Mouse (Mus musculus) heart, embryonic 12.5 days (tissue): ENCODE results near the gene Cyth1. TPM values are rescaled to one million over a fixed set of nuclear protein-coding genes. Genes with fewer than 3 reads are reported as not detected.

ENCODE experiments used
- ATAC-seq: fragments of 200-750 bp; cut with Nextera tagmentation; 2 replicates; pipeline ENCODE4 v1.8.0; 2017; ENCODE audit warnings: moderate TSS enrichment, moderate library complexity; ENCODE audit not compliant: insufficient number of reproducible peaks, low FRiP score
- H3K27ac ChIP-seq: fragments of 300-500 bp; sonication (generic); 2 replicates; pipeline ENCODE4 v1.5.1; 2016; ENCODE audit warnings: mild to moderate bottlenecking, moderate library complexity; ENCODE audit not compliant: poor library complexity, severe bottlenecking
- H3K27me3 ChIP-seq: fragments of 300-500 bp; sonication (generic); replicated peaks from 2 replicates; pipeline ENCODE4 v1.6.1; 2016; ENCODE audit warnings: mild to moderate bottlenecking, moderate library complexity
- H3K36me3 ChIP-seq: fragments of 300-500 bp; sonication (generic); 2 replicates; pipeline ENCODE4 v1.6.1; 2016; ENCODE audit warnings: mild to moderate bottlenecking, moderate library complexity
- H3K4me1 ChIP-seq: fragments of 300-500 bp; sonication (generic); replicated peaks from 2 replicates; pipeline ENCODE4 v1.6.1; 2016; ENCODE audit warnings: mild to moderate bottlenecking
- H3K4me2 ChIP-seq: fragments of 300-500 bp; sonication (generic); 2 replicates; pipeline ENCODE4 v1.6.1; 2016; ENCODE audit warnings: mild to moderate bottlenecking, moderate library complexity
- H3K4me3 ChIP-seq: fragments of 300-500 bp; sonication (generic); 2 replicates; pipeline ENCODE4 v1.5.1; 2016; ENCODE audit warnings: mild to moderate bottlenecking
- H3K9ac ChIP-seq: fragments of 300-500 bp; sonication (generic); 2 replicates; pipeline ENCODE4 v1.6.1; 2016; ENCODE audit warnings: mild to moderate bottlenecking, moderate library complexity
- H3K9me3 ChIP-seq: fragments of 300-500 bp; sonication (generic); replicated peaks from 2 replicates; pipeline ENCODE4 v1.6.1; 2016; ENCODE audit warnings: mild to moderate bottlenecking, moderate library complexity
- WGBS: fragments of 180-500 bp; shearing (Covaris S2); methylation state at CpG from one replicate; pipeline ENCODE4 v1.1.7; 2016; 5-methylcytosine and 5-hydroxymethylcytosine counted together
- polyA plus RNA-seq: library from polyadenylated mRNA; unstranded; fragments of >200 nt; fragmentation: Nextera tagmentation; extraction: Ambion mirVana; gene quantifications from 2 replicates; pipeline ENCODE4 v1.2.1, GENCODE M21; 2016

The Cyth1 gene
- polyA plus RNA-seq, 1 experiment from 2014 or later, result 21.1 TPM

DNA sequence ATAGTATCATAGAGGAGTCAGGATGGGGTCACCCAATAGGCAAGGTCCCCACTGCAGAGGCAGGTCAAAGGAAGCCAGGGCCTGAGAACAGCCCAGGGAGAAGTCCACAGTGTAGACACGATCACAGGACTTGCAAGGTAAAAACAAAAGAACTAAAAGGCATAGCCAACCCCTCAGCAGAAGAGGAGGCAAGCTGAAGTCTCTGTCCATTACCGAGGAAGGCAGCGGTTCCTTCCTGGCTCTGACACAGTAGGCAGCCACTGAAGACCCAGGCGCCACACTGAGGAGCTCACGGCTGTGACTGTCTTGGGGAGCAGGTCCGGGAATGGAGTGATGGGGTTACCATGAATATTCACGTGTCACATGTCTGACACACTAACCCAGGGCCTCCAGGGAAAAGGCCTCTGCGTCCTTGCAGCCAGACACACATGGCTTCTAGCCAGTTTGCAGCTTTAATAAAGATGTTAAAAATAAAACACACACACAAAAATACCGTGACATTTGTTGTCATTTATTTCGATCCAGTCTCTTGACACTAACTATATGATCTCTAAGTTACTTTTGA is 51.5 kb downstream of the Cyth1 start:
- ATAC-seq, result no peak
- Histone ChIP-seq H3K4me3 (no peak overlapping the region), H3K4me2 (no peak overlapping the region), H3K27me3 (no peaks in the 10 kb centered on the region), H3K9ac (no peak overlapping the region), H3K4me1 (peaks cover 94% of the 10 kb centered on the region), H3K9me3 (no peaks in the 10 kb centered on the region), H3K27ac (peak overlapping the region; percentile 49; the same call in 1 of the 2 replicates), H3K36me3 (peaks cover 5% of the 10 kb centered on the region; the same call in 1 of the 2 replicates)
- 57% methylated on average over 10 of the region's 10 CpGs for WGBS

DNA sequence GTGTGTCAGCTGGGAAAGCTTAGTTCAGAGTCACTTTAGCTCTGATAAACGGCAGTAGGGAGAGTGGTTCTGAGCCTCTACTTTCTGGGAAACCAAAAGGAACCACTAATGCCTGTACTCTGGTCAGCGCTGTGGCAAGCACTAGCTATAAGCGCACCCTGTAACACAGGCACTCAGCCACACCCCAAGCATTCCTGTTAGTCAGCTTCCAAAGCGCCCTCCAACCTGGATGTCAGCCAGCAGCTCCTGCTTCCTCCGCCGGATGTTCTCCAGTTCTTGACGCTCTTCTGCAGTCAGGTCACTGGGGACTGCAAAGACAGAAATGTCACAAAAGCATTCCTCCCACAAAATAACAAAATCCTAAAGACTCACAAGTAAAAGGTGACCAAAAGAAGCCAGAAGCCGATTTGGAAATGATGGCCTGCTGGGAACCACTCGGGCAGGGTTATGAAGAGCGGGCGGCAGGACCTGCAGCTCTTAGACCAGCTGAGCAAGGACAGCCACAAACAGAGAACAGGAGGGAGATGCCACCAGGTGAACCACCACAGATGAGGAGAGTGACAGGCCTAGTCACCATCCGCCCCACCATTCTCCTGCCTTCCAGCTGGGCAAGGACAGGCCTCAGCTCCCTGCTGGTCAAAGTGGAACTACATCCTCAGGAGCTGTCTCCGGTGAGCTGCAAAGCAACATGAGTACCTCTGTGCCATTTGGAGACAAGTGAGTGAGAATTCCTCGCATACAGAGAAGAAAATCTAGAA is 54.8 kb downstream of the Cyth1 start:
- 39% methylated on average over 14 of the region's 14 CpGs for WGBS
- peaks cover 62% of the 10 kb centered on the region for H3K4me1 ChIP-seq

DNA sequence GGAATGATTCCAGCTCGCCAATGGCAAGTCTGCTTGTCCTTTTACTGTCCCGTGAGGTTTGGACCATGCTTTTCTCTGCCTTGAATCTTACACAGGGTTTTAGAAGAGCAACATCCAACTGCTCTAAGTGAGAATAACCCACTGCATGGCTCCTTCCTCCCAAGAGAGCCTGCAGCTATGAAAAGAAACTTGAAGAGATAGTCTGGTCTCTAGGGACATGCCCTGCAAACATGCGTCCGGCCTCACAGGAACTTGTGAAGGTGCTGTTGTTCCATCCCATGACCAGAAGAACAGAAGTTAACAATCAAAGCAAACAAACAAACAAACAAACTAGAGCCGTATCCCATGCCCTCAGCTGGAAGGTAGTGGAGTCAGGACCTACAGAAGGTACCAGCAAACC is 55.4 kb downstream of the Cyth1 start:
- H3K36me3 ChIP-seq, result peaks cover 31% of the 10 kb centered on the region
- H3K9me3 ChIP-seq, result no peaks in the 10 kb centered on the region
- H3K4me1 ChIP-seq, result peaks cover 56% of the 10 kb centered on the region
- H3K27me3 ChIP-seq, result no peaks in the 10 kb centered on the region
- 68% methylated on average over 5 of the region's 5 CpGs for WGBS
- no peak overlapping the region for H3K9ac ChIP-seq
- no peak for ATAC-seq
- H3K27ac ChIP-seq, result peak overlapping the region; percentile 84
- no peak overlapping the region for H3K4me3 ChIP-seq
- H3K4me2 ChIP-seq, result peak overlapping the region; percentile 2; the same call in 1 of the 2 replicates

More for the DNA sequence above, 54.8 kb downstream of the Cyth1 start:
- peak overlapping the region; percentile 84 for H3K27ac ChIP-seq
- H3K27me3 ChIP-seq, result no peaks in the 10 kb centered on the region
- ATAC-seq, result peak; percentile 66; the same call in 1 of the 2 replicates
- no peak overlapping the region for H3K4me3 ChIP-seq
- H3K36me3 ChIP-seq, result peaks cover 26% of the 10 kb centered on the region
- H3K4me2 ChIP-seq, result peak overlapping the region; percentile 2; the same call in 1 of the 2 replicates
- H3K9ac ChIP-seq, result peak overlapping the region; percentile 52; the same call in 1 of the 2 replicates
- H3K9me3 ChIP-seq, result no peaks in the 10 kb centered on the region

DNA sequence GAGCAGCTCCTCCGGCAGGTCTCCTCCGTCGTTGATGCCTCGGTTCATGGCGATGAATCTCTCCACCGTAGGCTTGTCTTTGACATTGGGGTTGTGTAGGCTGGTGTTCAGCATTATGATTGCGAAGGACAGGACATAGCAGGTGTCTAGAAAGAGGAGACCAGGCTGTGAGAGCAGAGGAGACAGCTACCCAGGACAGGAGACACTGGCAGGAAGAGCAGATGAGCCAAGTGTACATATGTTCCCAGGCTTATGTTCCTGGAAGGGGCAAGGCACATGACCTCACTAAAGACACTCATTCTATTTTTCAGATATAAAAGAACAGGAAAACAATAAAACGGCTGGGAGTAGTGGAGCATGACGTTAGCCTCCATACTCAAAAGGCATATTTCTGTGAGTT is 65.6 kb downstream of the Cyth1 start:
- Histone ChIP-seq H3K9me3 (no peaks in the 10 kb centered on the region), H3K4me3 (no peak overlapping the region), H3K27me3 (no peaks in the 10 kb centered on the region), H3K4me2 (no peak overlapping the region), H3K27ac (no peak overlapping the region), H3K9ac (0 out of 2 replicates have a peak overlapping the region, but pooled peaks have one; percentile 43), H3K36me3 (peaks cover 65% of the 10 kb centered on the region), H3K4me1 (peaks cover 25% of the 10 kb centered on the region)
- no peak for ATAC-seq
- WGBS, result 87% methylated on average over 9 of the region's 9 CpGs

DNA sequence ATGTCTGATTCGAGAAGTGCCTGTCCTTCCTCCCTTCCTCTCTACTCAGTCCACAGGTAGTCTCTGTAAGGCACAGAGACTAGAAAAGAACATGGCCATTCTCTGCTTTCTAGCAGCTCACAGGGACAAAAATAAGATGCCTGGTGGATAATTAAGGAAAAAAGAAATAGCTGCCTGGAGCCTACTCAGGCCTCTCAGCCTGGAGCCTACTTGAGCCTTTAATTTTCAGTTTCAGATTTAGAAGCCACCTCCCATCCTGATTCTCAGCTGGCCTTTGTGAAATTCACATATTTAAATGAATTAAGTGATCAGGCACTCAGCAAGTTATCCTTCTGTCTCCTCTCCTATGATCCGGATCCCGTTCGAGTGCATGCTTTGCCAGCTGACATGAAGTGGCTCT is 66.0 kb downstream of the Cyth1 start:
- WGBS, result 76% methylated on average over 4 of the region's 4 CpGs
- H3K9me3 ChIP-seq, result no peaks in the 10 kb centered on the region
- ATAC-seq, result no peak
- 0 out of 2 replicates have a peak overlapping the region, but pooled peaks have one; percentile 43 for H3K9ac ChIP-seq
- H3K4me3 ChIP-seq, result no peak overlapping the region
- H3K4me1 ChIP-seq, result peaks cover 25% of the 10 kb centered on the region
- H3K27ac ChIP-seq, result 0 out of 2 replicates have a peak overlapping the region, but pooled peaks have one; percentile 46
- H3K36me3 ChIP-seq, result peaks cover 66% of the 10 kb centered on the region
- H3K27me3 ChIP-seq, result no peaks in the 10 kb centered on the region
- no peak overlapping the region for H3K4me2 ChIP-seq

DNA sequence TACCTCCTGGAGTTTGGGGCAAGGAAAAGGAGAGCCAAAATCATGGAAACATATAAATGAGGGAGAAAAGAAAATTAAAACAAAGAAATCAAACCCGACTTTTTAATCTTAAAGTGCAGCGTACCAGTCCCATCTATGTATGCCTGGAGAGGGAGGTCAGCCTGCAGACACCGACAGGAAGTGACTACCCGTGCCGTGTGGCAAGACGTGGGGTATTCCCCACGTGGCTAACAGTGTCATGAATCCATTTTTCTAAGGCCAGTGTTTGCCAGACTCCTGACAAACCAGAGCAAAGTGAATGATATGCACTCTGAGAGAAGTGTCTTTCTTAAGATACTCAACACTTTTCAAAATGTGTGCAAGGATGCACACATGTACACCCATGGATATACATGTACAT is 68.2 kb downstream of the Cyth1 start:
- peak overlapping the region; percentile 46 for H3K27ac ChIP-seq
- 77% methylated on average over 7 of the region's 7 CpGs for WGBS
- peaks cover 78% of the 10 kb centered on the region for H3K36me3 ChIP-seq

DNA sequence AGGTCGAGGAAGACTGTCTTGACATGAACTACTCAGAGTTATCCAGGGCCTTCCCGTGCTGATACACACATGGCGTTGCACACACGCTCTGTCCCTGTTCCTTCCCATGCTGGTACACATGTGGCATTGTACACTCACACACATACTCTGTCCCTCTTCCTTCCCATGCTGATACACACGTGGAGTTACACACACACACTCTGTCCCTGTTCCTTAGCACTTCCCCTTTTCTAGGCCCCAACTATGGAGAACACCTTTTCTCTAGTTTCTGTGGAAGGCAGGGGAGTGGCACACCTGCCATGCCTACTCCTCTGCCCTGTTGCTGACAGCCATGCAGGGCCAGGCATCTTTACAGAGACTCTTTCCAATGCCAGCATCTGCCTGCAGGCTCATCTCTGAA is 70.2 kb downstream of the Cyth1 start:
- no peaks in the 10 kb centered on the region for H3K27me3 ChIP-seq
- H3K9ac ChIP-seq, result no peak overlapping the region
- no peak overlapping the region for H3K4me3 ChIP-seq
- H3K36me3 ChIP-seq, result peaks cover 66% of the 10 kb centered on the region
- H3K4me1 ChIP-seq, result peaks cover 50% of the 10 kb centered on the region
- H3K4me2 ChIP-seq, result no peak overlapping the region
- no peak overlapping the region for H3K27ac ChIP-seq
- 86% methylated on average over 5 of the region's 5 CpGs for WGBS
- no peaks in the 10 kb centered on the region for H3K9me3 ChIP-seq
- no peak for ATAC-seq

More for the DNA sequence above, 68.2 kb downstream of the Cyth1 start:
- H3K4me1 ChIP-seq, result peaks cover 41% of the 10 kb centered on the region
- H3K9ac ChIP-seq, result no peak overlapping the region
- H3K9me3 ChIP-seq, result no peaks in the 10 kb centered on the region
- no peaks in the 10 kb centered on the region for H3K27me3 ChIP-seq
- no peak for ATAC-seq
- no peak overlapping the region for H3K4me2 ChIP-seq
- no peak overlapping the region for H3K4me3 ChIP-seq

DNA sequence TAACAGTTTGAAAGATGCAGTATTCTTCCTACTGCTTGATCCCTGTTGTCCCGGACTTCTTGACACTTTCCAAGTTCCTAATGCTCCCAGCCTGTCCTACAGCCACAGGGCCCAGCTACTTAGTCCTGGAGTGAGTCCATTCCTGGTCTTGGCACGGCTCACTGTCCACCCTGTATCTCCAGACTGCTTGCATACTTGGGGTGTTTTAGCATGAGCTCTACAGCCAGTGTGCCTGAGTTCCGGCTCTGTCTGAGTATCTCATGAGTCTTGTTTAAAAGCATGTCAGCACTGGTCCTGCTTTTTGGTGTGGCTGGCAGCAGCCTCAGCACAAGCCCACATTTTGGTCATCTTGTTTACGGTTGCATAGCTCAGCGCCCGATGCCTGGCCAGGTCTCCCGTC is 73.6 kb downstream of the Cyth1 start:
- 51% methylated on average over 7 of the region's 7 CpGs for WGBS
- peak overlapping the region; percentile 12; the same call in 1 of the 2 replicates for H3K4me2 ChIP-seq
- no peaks in the 10 kb centered on the region for H3K9me3 ChIP-seq
- H3K36me3 ChIP-seq, result peaks cover 65% of the 10 kb centered on the region
- no peak overlapping the region for H3K4me3 ChIP-seq
- H3K9ac ChIP-seq, result no peak overlapping the region
- H3K27ac ChIP-seq, result peak overlapping the region; percentile 60
- peaks cover 28% of the 10 kb centered on the region for H3K4me1 ChIP-seq
- ATAC-seq, result no peak; the same call in 1 of the 2 replicates
- H3K27me3 ChIP-seq, result no peaks in the 10 kb centered on the region

DNA sequence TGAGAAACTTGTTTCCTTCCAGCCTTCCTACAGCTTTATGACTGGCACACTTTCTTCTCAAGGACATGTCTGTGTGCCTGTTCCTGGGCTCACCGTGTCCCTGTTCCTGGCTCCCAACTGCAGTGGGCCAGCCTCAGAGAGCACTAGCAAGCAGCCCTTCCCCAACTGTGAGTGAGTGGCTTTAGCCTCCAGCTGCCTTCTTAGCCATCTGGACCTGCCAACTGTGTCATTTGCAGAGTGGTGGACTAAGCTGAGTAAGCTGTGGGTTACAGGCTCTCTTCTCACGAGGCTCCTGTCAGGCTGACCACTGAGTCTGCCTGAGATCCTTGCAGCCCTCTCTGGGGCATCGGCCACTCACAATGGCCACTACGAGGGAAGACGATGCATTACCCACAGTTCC is 75.6 kb downstream of the Cyth1 start:
- WGBS, result 75% methylated on average over 5 of the region's 5 CpGs
- H3K36me3 ChIP-seq, result peaks cover 65% of the 10 kb centered on the region

DNA sequence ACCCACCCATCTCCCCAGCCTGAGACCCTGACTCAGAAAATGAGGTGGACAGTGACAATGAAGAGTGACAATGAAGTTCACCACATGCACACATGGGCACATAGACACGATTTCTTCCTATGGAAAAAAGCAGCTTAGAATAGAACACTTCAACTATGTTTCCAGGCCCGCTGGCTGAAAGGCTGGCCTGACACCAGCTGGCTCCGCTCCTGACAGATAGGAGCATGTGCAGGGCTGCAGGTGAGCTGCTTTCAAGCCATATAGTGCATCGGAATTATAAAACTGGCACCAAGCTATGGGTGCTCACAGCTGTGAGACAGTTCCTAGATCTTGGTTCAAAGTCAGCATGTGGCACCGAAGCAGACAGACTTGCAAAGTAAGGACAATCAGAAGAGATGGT is 78.1 kb downstream of the Cyth1 start:
- H3K4me2 ChIP-seq, result no peak overlapping the region
- H3K27me3 ChIP-seq, result no peaks in the 10 kb centered on the region
- H3K4me1 ChIP-seq, result peaks cover 40% of the 10 kb centered on the region
- no peak for ATAC-seq
- no peak overlapping the region for H3K4me3 ChIP-seq
- 70% methylated on average over 5 of the region's 5 CpGs for WGBS
- H3K9ac ChIP-seq, result 0 out of 2 replicates have a peak overlapping the region, but pooled peaks have one; percentile 10
- no peaks in the 10 kb centered on the region for H3K9me3 ChIP-seq
- peaks cover 67% of the 10 kb centered on the region for H3K36me3 ChIP-seq
- H3K27ac ChIP-seq, result no peak overlapping the region; the same call in 1 of the 2 replicates

More for the DNA sequence above, 75.6 kb downstream of the Cyth1 start:
- no peaks in the 10 kb centered on the region for H3K27me3 ChIP-seq
- H3K4me3 ChIP-seq, result no peak overlapping the region
- H3K4me1 ChIP-seq, result peaks cover 33% of the 10 kb centered on the region
- no peak overlapping the region for H3K9ac ChIP-seq
- no peak overlapping the region for H3K4me2 ChIP-seq
- no peaks in the 10 kb centered on the region for H3K9me3 ChIP-seq
- ATAC-seq, result no peak
- H3K27ac ChIP-seq, result no peak overlapping the region

DNA sequence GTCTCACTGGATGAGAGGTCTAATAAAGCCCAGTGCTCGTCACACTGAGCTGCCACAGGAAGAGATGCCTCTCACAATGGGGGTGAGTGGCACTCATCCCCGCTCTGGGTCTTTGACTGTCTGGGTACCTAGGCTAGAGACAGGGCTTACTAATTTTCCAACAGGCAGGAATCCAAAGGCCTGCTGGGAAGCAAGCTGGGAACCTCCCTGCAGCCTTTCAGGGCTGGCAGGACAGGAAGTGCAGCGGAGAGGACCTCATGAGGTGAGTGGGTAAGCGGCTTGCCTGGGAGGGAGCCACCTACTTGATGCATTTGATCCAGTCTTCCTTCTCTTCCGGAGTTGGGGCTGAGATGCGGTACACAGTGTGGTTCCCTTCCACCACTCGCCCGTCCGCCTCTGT is 79.7 kb downstream of the Cyth1 start:
- Histone ChIP-seq H3K9me3 (no peaks in the 10 kb centered on the region), H3K27ac (no peak overlapping the region), H3K27me3 (no peaks in the 10 kb centered on the region), H3K36me3 (peaks cover 78% of the 10 kb centered on the region), H3K9ac (no peak overlapping the region), H3K4me1 (peaks cover 41% of the 10 kb centered on the region), H3K4me3 (no peak overlapping the region), H3K4me2 (no peak overlapping the region)
- 76% methylated on average over 9 of the region's 9 CpGs for WGBS
- ATAC-seq, result no peak
